Mouse (Mus musculus): Measurements from ENCODE around the gene Pick1.
A peak's percentile ranks its signal among the peaks of the same experiment; 100 is the strongest.

Pick1 gene

GRCm38 (mm10) chr15:79273020-79273419, 44.0 kb downstream of the Pick1 start:
- DNase-seq, result no peak

GRCm38 (mm10) chr15:79277728-79278127, 48.8 kb downstream of the Pick1 start:
- no peak for DNase-seq

GRCm38 (mm10) chr15:79280209-79280608, 51.2 kb downstream of the Pick1 start:
- DNase-seq, result peak; percentile 35

GRCm38 (mm10) chr15:79280850-79281249, 51.9 kb downstream of the Pick1 start:
- peak; percentile 42 for DNase-seq

GRCm38 (mm10) chr15:79281389-79281788, 52.4 kb downstream of the Pick1 start:
- peak; percentile 57 for DNase-seq

- no peak for DNase-seq
Measured at GRCm38 (mm10) chr15:79282434-79282833, 53.5 kb downstream of the Pick1 start.

GRCm38 (mm10) chr15:79283371-79283770, 54.4 kb downstream of the Pick1 start:
- DNase-seq, result no peak

GRCm38 (mm10) chr15:79285399-79285798, 56.4 kb downstream of the Pick1 start, which contains the start of gene Baiap2l2:
Baiap2l2 (minus strand) TSS chr15:79285537.
- DNase-seq, result no peak

GRCm38 (mm10) chr15:79286141-79286540, 57.2 kb downstream of the Pick1 start:
- no peak for DNase-seq

- no peak for DNase-seq
Measured at GRCm38 (mm10) chr15:79287091-79287490, 58.1 kb downstream of the Pick1 start.

- no peak for DNase-seq
Measured at GRCm38 (mm10) chr15:79288387-79288786, 59.4 kb downstream of the Pick1 start.

GRCm38 (mm10) chr15:79289441-79289840, 60.5 kb downstream of the Pick1 start:
- DNase-seq, result no peak

GRCm38 (mm10) chr15:79290340-79290739, 61.4 kb downstream of the Pick1 start:
- DNase-seq, result no peak

- no peak for DNase-seq
Measured at GRCm38 (mm10) chr15:79292779-79293178, 63.8 kb downstream of the Pick1 start.

- DNase-seq, result no peak
Measured at GRCm38 (mm10) chr15:79298553-79298952, 69.6 kb downstream of the Pick1 start.
